Mouse (Mus musculus): ENCODE data around the gene Slc22a17. TPM values are rescaled to one million over a fixed set of nuclear protein-coding genes. Genes with fewer than 3 reads are reported as not detected.
"Not testable (repeated sequence)": the region's sequence is repeated elsewhere in the genome, so short reads cannot be mapped to it uniquely, and the experiment has no call there.

Gene Slc22a17
- polyA plus RNA-seq, 1 experiment from 2014 or later = 46.0 TPM

DNA sequence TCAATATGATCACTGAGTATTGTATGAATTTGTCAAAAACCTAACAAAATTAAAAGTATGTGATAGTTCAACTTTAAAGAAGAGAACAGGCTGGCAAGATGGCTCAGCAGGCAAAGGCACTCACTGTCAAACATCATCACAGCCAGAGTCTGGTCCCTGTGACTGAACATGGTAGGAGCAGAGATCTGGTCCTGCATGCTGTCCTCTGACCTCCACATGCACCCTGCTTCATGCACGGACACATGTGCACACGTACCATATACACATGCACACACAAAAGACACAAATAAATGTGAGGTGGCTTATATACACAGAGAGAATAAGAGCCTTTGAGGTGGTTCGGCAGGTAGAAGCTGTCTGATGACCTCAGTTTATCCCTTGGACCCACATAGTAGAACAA, 42.5 kb upstream of the Slc22a17 start:
- H3K9me3 ChIP-seq (ENCODE audit: control insufficient read depth, low read length) = no peaks in the 10 kb centered on the region
- peaks cover 4% of the 10 kb centered on the region; the same call in 1 of the 2 replicates for H3K27me3 ChIP-seq (ENCODE audit: control insufficient read depth, insufficient read depth, low read length)
- no peaks in the 10 kb centered on the region for H3K4me1 ChIP-seq (ENCODE audit: control insufficient read depth, insufficient read depth, low read length)
- H3K4me2 ChIP-seq (ENCODE audit: low read depth, severe bottlenecking) = no peak overlapping the region
- H3K27ac ChIP-seq (replicated peaks; ENCODE audit: low read depth, low read length) = no peak overlapping the region
- no peak overlapping the region for H3K4me3 ChIP-seq (ENCODE audit: low read depth, low read length)
- no peak overlapping the region for H3K9ac ChIP-seq (ENCODE audit: low read length)
- DNase-seq (ENCODE audit: low spot score) (no peak), ATAC-seq (ENCODE audit: insufficient number of reproducible peaks, low FRiP score, low TSS enrichment, low read depth) (no peak)
- no peaks in the 10 kb centered on the region for H3K36me3 ChIP-seq (ENCODE audit: control insufficient read depth, insufficient read depth, low read length)
- 87% methylated on average over 3 of the region's 3 CpGs for WGBS

DNA sequence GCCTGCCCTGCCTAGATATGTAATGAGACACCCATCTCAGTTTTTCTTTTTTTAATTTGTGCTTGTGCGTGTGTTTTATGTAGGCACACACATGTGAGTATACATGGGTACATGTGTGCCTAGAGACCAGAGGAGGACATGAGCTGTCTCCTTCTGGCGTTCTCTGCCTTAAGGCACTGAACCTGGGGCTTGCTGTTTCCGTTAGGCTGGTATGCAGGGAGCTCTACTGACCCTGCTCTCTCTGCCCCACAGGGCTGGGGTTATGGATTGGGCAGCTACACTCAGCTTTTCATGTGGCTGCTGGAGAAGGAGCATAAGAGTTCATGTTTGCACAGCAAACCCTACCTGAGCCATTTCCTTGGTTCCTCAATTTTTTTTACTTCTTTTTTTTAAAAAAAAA, 41.5 kb upstream of the Slc22a17 start:
- Histone ChIP-seq H3K9ac (ENCODE audit: low read length) (no peak overlapping the region), H3K36me3 (ENCODE audit: control insufficient read depth, insufficient read depth, low read length) (no peaks in the 10 kb centered on the region), H3K4me1 (ENCODE audit: control insufficient read depth, insufficient read depth, low read length) (no peaks in the 10 kb centered on the region), H3K27me3 (ENCODE audit: control insufficient read depth, insufficient read depth, low read length) (peaks cover 4% of the 10 kb centered on the region; the same call in 1 of the 2 replicates), H3K27ac (replicated peaks; ENCODE audit: low read depth, low read length) (no peak overlapping the region), H3K4me2 (ENCODE audit: low read depth, severe bottlenecking) (no peak overlapping the region), H3K4me3 (ENCODE audit: low read depth, low read length) (no peak overlapping the region), H3K9me3 (ENCODE audit: control insufficient read depth, low read length) (no peaks in the 10 kb centered on the region)
- 68% methylated on average over 3 of the region's 3 CpGs for WGBS
- DNase-seq (ENCODE audit: low spot score) (no peak), ATAC-seq (ENCODE audit: insufficient number of reproducible peaks, low FRiP score, low TSS enrichment, low read depth) (no peak)

DNA sequence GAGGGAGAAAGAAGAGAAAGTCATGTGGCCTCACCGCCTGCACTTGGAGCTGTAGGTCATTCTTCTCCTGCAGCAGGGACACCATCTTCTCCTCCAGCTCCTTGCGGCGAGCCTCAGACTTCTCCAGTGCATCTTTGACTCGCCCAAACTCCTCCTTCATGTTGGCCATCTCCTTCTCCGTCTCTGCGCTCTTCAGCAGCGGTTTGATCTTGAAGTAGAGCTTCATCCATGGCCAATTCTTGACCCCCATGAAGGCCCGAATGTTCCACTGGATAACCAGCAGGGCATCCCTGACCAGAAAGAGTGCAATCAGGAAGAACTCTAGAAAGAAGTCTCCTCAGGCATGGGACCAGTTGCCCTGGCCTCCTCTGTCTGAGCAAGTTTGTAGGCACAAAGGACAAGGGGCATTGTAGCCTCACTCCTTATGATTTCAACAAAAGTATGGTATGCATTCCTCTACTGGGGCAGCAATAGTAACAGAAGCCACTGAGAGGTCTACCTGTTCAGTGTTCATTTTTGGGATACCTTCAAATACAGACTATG, 40.8 kb upstream of the Slc22a17 start:
- ATAC-seq (ENCODE audit: insufficient number of reproducible peaks, low FRiP score, low TSS enrichment, low read depth) (no peak), DNase-seq (ENCODE audit: low spot score) (no peak)
- 94% methylated on average over 8 of the region's 8 CpGs for WGBS
- no peaks in the 10 kb centered on the region for H3K9me3 ChIP-seq (ENCODE audit: control insufficient read depth, low read length)
- H3K27me3 ChIP-seq (ENCODE audit: control insufficient read depth, insufficient read depth, low read length) = peaks cover 4% of the 10 kb centered on the region; the same call in 1 of the 2 replicates
- no peak overlapping the region for H3K4me3 ChIP-seq (ENCODE audit: low read depth, low read length)
- H3K4me1 ChIP-seq (ENCODE audit: control insufficient read depth, insufficient read depth, low read length) = no peaks in the 10 kb centered on the region
- no peak overlapping the region for H3K9ac ChIP-seq (ENCODE audit: low read length)
- H3K27ac ChIP-seq (replicated peaks; ENCODE audit: low read depth, low read length) = no peak overlapping the region
- no peak overlapping the region for H3K4me2 ChIP-seq (ENCODE audit: low read depth, severe bottlenecking)
- H3K36me3 ChIP-seq (ENCODE audit: control insufficient read depth, insufficient read depth, low read length) = no peaks in the 10 kb centered on the region

DNA sequence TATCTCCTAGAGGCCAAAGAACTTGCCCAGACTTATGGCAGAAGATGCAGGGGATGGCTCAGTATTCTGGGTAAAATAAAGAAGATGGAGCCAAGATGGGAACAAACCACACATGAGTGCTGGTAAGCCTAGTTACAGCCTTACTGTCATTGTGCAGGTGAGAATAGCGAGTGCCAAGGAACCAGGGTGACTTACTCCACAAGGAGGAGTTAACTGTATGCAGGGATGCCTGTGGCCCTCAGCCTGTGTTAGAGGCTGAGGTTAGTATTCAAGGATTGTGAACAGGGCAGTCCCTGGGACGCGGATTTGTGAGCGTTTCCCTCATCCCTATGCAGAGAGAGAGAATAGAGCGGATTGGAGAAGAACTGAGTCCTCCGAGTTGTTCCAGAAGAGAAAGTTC, 38.7 kb upstream of the Slc22a17 start:
- no peaks in the 10 kb centered on the region for H3K36me3 ChIP-seq (ENCODE audit: control insufficient read depth, insufficient read depth, low read length)

DNA sequence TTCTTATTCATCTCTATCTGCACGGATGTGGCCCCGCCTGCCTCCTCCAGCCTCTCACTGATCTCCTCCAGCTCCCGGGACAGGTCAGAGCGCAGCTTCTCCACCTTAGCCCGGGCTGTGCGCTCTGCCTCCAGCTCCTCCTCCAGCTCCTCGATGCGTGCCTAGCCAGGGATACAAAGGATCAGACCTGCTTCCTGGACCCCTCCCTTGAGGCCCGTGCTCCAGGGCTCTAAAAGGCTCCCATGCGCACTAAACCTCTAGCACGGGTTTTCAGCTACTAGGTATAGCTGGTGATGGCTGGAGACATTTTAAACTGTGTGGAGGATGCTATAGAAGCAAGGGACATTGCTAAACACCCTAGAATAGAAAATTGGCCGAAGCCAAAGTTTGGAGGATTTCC, 37.6 kb upstream of the Slc22a17 start:
- Histone ChIP-seq H3K36me3 (ENCODE audit: control insufficient read depth, insufficient read depth, low read length) (no peaks in the 10 kb centered on the region), H3K9ac (ENCODE audit: low read length) (no peak overlapping the region)

More for the DNA sequence above, 38.7 kb upstream of the Slc22a17 start:
- H3K9me3 ChIP-seq (ENCODE audit: control insufficient read depth, low read length) = no peaks in the 10 kb centered on the region
- H3K27ac ChIP-seq (replicated peaks; ENCODE audit: low read depth, low read length) = no peak overlapping the region
- peaks cover 4% of the 10 kb centered on the region; the same call in 1 of the 2 replicates for H3K27me3 ChIP-seq (ENCODE audit: control insufficient read depth, insufficient read depth, low read length)
- WGBS = 91% methylated on average over 6 of the region's 6 CpGs
- ATAC-seq (ENCODE audit: insufficient number of reproducible peaks, low FRiP score, low TSS enrichment, low read depth) (no peak), DNase-seq (ENCODE audit: low spot score) (no peak)
- no peak overlapping the region for H3K9ac ChIP-seq (ENCODE audit: low read length)
- H3K4me2 ChIP-seq (ENCODE audit: low read depth, severe bottlenecking) = no peak overlapping the region
- H3K4me3 ChIP-seq (ENCODE audit: low read depth, low read length) = no peak overlapping the region
- no peaks in the 10 kb centered on the region for H3K4me1 ChIP-seq (ENCODE audit: control insufficient read depth, insufficient read depth, low read length)

DNA sequence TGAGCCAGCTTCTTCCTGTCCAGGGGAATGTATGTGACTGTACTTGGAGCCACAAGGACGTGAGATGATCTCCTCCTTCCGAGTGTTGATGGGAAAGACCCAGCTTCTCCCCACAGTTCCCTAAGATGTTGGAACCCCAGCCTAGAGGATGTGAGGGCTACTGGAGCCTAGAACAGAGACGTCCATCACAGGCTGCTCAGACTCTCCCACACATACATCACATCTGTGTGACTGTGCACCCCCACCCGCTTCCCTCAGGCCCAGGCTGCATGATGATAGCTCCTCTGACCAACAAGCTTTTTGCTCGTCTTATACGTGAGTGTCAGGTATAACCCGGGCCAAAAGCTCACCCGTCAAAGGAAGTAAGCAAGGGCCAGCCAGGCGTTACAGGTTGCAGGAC, 35.8 kb upstream of the Slc22a17 start:
- Histone ChIP-seq H3K36me3 (ENCODE audit: control insufficient read depth, insufficient read depth, low read length) (no peaks in the 10 kb centered on the region), H3K4me3 (ENCODE audit: low read depth, low read length) (no peak overlapping the region), H3K9ac (ENCODE audit: low read length) (no peak overlapping the region), H3K4me2 (ENCODE audit: low read depth, severe bottlenecking) (no peak overlapping the region), H3K4me1 (ENCODE audit: control insufficient read depth, insufficient read depth, low read length) (no peaks in the 10 kb centered on the region), H3K27me3 (ENCODE audit: control insufficient read depth, insufficient read depth, low read length) (peaks cover 4% of the 10 kb centered on the region; the same call in 1 of the 2 replicates), H3K9me3 (ENCODE audit: control insufficient read depth, low read length) (no peaks in the 10 kb centered on the region), H3K27ac (replicated peaks; ENCODE audit: low read depth, low read length) (no peak overlapping the region)
- DNase-seq (ENCODE audit: low spot score) = no peak
- WGBS = 86% methylated on average over 9 of the region's 9 CpGs
- no peak for ATAC-seq (ENCODE audit: insufficient number of reproducible peaks, low FRiP score, low TSS enrichment, low read depth)

More for the DNA sequence above, 37.6 kb upstream of the Slc22a17 start:
- H3K4me2 ChIP-seq (ENCODE audit: low read depth, severe bottlenecking) = no peak overlapping the region
- 59% methylated on average over 12 of the region's 12 CpGs for WGBS
- ATAC-seq (ENCODE audit: insufficient number of reproducible peaks, low FRiP score, low TSS enrichment, low read depth) = no peak
- no peaks in the 10 kb centered on the region for H3K4me1 ChIP-seq (ENCODE audit: control insufficient read depth, insufficient read depth, low read length)
- H3K27ac ChIP-seq (replicated peaks; ENCODE audit: low read depth, low read length) = no peak overlapping the region
- H3K9me3 ChIP-seq (ENCODE audit: control insufficient read depth, low read length) = no peaks in the 10 kb centered on the region
- H3K4me3 ChIP-seq (ENCODE audit: low read depth, low read length) = no peak overlapping the region
- no peak for DNase-seq (ENCODE audit: low spot score)
- peaks cover 4% of the 10 kb centered on the region; the same call in 1 of the 2 replicates for H3K27me3 ChIP-seq (ENCODE audit: control insufficient read depth, insufficient read depth, low read length)

DNA sequence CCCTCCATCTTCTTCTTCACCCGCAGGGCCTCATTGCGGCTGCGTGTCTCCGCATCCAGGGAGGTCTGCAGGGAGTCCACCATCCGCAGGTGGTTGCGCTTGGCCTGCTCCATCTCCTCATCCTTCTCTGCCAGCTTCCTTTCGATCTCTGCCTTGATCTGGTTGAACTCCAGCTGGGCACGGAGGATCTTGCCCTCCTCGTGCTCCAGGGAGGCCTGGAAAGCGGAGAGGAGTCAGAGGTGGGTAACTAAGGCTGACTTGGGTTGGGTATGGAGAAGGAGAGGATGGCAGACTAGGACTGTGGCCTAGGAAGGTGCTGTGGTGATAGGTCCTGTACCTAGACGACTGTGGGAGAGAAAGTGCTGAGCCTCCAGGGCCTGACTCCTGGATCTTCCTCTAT, 34.1 kb upstream of the Slc22a17 start:
- WGBS = 88% methylated on average over 11 of the region's 11 CpGs
- not testable (repeated sequence) for DNase-seq (ENCODE audit: low spot score); H3K9ac ChIP-seq (ENCODE audit: low read length)

DNA sequence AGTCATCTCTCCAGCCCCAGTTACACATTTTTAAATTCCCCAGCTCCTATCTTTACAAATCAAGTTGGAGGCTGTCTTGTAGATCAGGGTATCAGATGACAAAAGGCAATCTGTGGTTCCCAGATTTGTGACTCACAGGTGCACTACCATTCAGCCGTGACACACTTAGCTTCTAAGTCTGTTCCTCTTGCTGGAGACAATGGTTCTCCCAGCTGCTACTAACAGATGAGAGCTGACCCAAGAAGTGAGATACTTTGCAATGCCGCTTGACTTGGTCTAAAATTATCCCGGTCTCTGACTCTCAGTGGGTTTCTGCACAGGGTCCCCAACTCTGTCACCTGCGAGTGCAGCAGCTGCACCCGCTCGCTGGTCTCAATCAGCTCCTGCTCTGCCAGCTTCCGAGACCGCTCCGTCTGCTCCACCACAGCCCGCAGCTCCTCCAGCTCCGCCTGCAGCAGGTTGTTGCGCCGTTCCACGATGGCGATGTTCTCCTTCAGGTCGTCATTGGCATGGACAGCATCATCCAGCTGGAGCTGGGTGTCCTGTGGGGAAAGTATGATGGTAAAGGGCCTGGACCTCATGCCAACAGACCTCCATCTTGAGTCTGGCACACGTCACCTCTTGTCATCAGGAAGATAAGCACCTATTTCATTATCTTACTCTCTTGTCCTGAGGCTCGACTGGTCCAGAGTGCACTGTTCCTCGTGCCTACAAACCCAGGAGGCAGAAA, 33.2 kb upstream of the Slc22a17 start:
- DNase-seq (ENCODE audit: low spot score) (no peak), ATAC-seq (ENCODE audit: insufficient number of reproducible peaks, low FRiP score, low TSS enrichment, low read depth) (no peak)
- Histone ChIP-seq H3K4me3 (ENCODE audit: low read depth, low read length) (no peak overlapping the region), H3K27me3 (ENCODE audit: control insufficient read depth, insufficient read depth, low read length) (no peaks in the 10 kb centered on the region), H3K9ac (ENCODE audit: low read length) (no peak overlapping the region), H3K36me3 (ENCODE audit: control insufficient read depth, insufficient read depth, low read length) (no peaks in the 10 kb centered on the region), H3K9me3 (ENCODE audit: control insufficient read depth, low read length) (no peaks in the 10 kb centered on the region), H3K4me1 (ENCODE audit: control insufficient read depth, insufficient read depth, low read length) (no peaks in the 10 kb centered on the region), H3K27ac (replicated peaks; ENCODE audit: low read depth, low read length) (no peak overlapping the region), H3K4me2 (ENCODE audit: low read depth, severe bottlenecking) (no peak overlapping the region)
- 79% methylated on average over 19 of the region's 19 CpGs for WGBS

More for the DNA sequence above, 34.1 kb upstream of the Slc22a17 start:
- H3K4me1 ChIP-seq (ENCODE audit: control insufficient read depth, insufficient read depth, low read length); ATAC-seq (ENCODE audit: insufficient number of reproducible peaks, low FRiP score, low TSS enrichment, low read depth); H3K4me2 ChIP-seq (ENCODE audit: low read depth, severe bottlenecking); H3K36me3 ChIP-seq (ENCODE audit: control insufficient read depth, insufficient read depth, low read length); H3K27ac ChIP-seq (replicated peaks; ENCODE audit: low read depth, low read length); H3K27me3 ChIP-seq (ENCODE audit: control insufficient read depth, insufficient read depth, low read length); H3K9me3 ChIP-seq (ENCODE audit: control insufficient read depth, low read length); H3K4me3 ChIP-seq (ENCODE audit: low read depth, low read length): not testable (repeated sequence)

All from limb, embryonic 11.5 days (tissue).